Mouse (Mus musculus): ENCODE results near the gene Sh2b3. TPM values are rescaled to one million over a fixed set of nuclear protein-coding genes. Genes with fewer than 3 reads are reported as not detected.
A peak's percentile ranks its signal among the peaks of the same experiment; 100 is the strongest.

The Sh2b3 gene
- polyA plus RNA-seq, 1 experiment from 2014 or later, result 7.5 TPM

DNA sequence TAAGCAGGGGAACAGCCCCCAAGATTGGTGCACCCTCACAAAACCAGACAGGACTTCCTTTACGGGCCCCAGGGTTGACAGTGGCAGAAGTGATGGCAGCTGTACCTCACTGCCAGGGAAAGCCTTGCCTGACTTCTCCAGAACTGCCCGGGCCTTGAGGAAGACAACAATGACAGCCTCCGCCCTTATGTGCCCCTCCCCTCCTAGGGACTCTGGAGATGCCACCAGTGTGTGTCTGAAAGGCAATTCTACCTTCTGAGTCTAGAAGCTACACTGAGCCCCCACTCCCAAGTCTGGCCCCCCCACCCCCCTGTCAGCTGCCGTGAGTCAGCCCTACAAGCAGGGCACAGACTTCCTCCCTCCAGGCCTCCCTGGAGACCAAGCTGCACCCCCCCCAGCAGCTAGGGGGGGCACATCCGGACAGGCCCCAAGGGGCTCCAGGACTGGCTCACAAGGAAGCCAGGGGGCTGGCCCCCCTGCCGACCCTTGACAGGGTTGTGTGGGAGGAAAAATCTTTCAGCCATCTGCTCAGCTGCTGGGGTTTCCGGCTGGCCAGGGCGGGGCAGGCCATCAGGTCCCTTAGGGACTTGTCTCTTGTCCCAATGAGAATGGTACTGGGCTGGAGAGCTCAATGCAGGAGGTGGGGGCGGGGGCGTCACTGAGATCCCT, 3.7 kb downstream of the Sh2b3 start:
- Histone ChIP-seq H3K4me2 (peak overlapping the region; percentile 25), H3K9me3 (replicated peaks) (no peaks in the 10 kb centered on the region), H3K4me3 (replicated peaks) (no peak overlapping the region), H3K9ac (replicated peaks) (no peak overlapping the region), H3K27me3 (replicated peaks) (peaks cover 18% of the 10 kb centered on the region), H3K4me1 (peaks cover 70% of the 10 kb centered on the region), H3K27ac (replicated peaks) (no peak overlapping the region), H3K36me3 (no peaks in the 10 kb centered on the region)
- 42% methylated on average over 10 of the region's 10 CpGs for WGBS
- no peak for ATAC-seq (ENCODE audit: low FRiP score)

DNA sequence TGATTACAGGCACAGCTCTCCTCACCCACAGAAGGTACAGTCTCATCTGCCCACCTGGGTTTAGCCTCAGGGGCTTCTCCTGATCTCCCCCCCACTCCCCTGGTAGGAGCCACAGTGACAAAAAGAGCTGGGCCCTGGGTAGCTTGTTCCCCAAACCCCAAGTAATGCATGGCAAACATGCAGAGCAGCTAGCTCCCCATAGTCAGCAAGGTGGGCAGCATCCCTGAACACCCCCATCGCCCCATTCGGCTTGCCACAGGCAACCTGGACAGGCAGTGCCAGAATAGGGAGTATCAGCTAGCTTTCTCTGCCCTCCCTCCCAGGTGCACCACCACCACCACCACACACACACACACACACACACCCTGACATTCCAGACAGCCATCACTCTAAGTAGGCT, 4.3 kb downstream of the Sh2b3 start:
- Histone ChIP-seq H3K9ac (replicated peaks) (no peak overlapping the region), H3K36me3 (no peaks in the 10 kb centered on the region), H3K4me1 (peaks cover 70% of the 10 kb centered on the region), H3K9me3 (replicated peaks) (no peaks in the 10 kb centered on the region), H3K27me3 (replicated peaks) (peaks cover 13% of the 10 kb centered on the region), H3K4me3 (replicated peaks) (no peak overlapping the region), H3K4me2 (peak overlapping the region; percentile 25; the same call in 1 of the 2 replicates), H3K27ac (replicated peaks) (no peak overlapping the region)
- no peak for ATAC-seq (ENCODE audit: low FRiP score)
- WGBS, result 84% methylated on average over 2 of the region's 2 CpGs

DNA sequence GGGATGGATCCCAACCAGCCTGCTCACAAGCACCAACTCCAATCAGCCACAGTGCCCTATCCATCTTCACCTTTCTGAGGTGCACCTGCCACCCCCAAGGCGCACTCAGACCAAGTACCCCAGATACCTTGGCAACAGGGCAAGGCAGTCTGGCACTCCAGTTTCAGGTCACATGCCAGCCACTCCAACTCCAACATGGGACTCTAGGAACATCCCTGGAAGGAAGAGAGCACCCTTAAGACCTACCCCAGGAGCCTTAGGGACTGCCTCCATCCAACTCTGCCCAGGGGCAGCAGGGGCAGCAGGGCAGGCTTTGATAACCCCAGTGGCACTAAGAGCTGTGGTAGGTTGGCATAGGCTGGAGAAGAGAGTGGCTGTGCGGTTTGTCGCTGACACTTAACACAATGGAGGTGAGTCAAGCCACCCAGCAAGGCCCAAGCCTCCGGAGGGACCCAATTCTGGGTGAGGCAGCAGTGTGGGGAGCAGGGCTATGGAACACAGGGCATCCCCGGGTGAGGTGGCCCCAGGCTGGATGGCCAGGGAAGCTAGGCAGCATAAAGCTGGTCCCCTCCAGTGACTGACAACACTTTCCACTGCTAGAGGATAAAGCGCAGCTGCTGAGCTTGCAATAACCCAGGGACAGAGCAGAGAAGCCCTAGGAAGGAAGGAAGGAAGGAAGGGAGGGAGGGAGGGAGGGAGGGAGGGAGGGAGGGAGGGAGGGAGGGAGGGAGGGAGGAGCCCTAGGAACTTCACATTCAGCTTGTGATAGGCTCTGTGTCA, 4.9 kb downstream of the Sh2b3 start:
- no peak for ATAC-seq (ENCODE audit: low FRiP score)
- Histone ChIP-seq H3K27me3 (replicated peaks) (peaks cover 7% of the 10 kb centered on the region; the same call in 1 of the 2 replicates), H3K9me3 (replicated peaks) (no peaks in the 10 kb centered on the region), H3K4me3 (replicated peaks) (no peak overlapping the region), H3K27ac (replicated peaks) (no peak overlapping the region; the same call in 1 of the 2 replicates), H3K4me1 (peaks cover 70% of the 10 kb centered on the region), H3K4me2 (no peak overlapping the region), H3K9ac (replicated peaks) (no peak overlapping the region), H3K36me3 (no peaks in the 10 kb centered on the region)
- 81% methylated on average over 5 of the region's 6 CpGs for WGBS

DNA sequence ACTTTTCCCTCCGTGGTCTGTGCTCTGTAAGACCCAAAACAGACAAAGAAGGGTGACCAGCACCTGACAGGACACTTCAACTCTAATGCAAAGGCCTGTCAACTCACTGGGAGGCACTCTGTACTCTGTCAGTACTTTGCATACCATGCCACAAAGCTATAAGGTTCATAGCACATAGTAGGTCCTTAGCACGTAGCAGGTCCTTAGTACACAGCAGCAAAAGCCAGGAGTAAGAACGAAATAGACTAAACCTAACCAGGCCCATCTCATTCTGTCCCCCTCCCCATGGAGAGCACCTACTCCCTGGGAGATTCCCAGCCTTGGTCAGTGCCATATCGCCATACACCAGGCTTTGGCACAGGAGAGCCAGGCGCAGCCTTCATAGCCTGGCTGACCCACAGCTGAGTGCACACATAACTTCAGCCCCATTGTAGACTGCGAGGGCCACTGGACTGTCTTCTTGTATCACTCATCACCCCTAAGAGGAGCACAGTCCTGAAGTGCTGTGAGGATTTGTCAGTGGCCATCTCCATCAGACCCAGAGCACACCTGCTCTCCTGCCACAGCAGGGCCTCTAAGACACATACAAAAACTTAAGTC, 6.3 kb downstream of the Sh2b3 start:
- H3K4me3 ChIP-seq (replicated peaks), result no peak overlapping the region
- H3K27ac ChIP-seq (replicated peaks), result no peak overlapping the region
- H3K27me3 ChIP-seq (replicated peaks), result no peaks in the 10 kb centered on the region
- H3K4me2 ChIP-seq, result no peak overlapping the region
- H3K4me1 ChIP-seq, result peaks cover 62% of the 10 kb centered on the region
- WGBS, result 93% methylated on average over 6 of the region's 6 CpGs
- no peak for ATAC-seq (ENCODE audit: low FRiP score)
- no peaks in the 10 kb centered on the region for H3K9me3 ChIP-seq (replicated peaks)
- H3K9ac ChIP-seq (replicated peaks), result no peak overlapping the region
- no peaks in the 10 kb centered on the region for H3K36me3 ChIP-seq

DNA sequence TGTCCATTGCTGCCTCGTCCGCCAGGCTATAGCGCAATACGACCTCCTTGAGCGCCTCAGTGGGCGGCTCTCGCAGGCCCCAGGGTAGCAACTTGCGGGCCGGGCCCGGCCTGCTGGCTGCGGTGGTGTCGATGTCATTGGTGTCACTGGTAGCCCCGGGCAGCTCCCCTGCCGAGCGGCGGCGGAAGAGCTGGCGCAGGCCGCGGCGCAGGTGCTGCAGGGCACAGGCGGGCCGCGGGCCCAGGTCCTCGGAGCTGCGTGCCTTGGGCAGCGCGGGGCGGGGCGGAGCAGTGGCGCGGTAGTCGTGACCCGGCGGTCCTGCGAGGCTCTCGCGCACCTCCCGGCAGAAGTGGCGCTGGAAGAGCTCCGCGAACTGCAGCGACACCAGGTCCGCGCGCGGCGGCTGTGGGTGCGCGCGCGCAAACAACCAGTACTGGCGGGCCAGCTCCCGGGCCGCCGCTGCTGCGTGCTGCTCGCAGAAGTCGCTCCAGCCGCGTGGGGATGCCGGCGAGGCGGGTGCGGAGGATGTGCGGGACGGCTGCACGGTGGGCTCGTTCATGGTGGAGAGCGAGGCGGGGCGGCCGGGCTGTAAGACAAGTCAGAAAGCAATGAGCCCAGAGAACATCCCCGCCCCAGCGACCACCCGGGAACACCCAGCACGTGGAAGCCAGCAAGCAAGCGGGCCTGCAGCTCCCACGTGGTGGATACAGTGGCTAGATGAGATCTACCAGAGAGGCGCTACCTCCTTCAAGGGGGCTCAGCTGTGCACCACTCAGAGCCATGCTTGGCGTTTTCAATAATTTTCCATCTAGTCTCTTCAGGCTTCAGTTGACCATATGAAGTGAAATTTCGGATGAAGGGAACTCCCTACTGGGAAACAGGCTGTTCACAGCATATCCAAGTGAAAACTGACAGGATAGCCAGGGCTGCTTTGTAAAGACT, 8.7 kb downstream of the Sh2b3 start:
- peak overlapping the region; percentile 18; the same call in 1 of the 2 replicates for H3K27ac ChIP-seq (replicated peaks)
- H3K36me3 ChIP-seq, result peaks cover 3% of the 10 kb centered on the region; the same call in 1 of the 2 replicates
- peak overlapping the region; percentile 53 for H3K9ac ChIP-seq (replicated peaks)
- H3K4me1 ChIP-seq, result peaks cover 39% of the 10 kb centered on the region
- peak overlapping the region; percentile 46 for H3K4me3 ChIP-seq (replicated peaks)
- WGBS, result 8% methylated on average over 82 of the region's 82 CpGs
- ATAC-seq (ENCODE audit: low FRiP score), result peak; percentile 65
- no peaks in the 10 kb centered on the region for H3K27me3 ChIP-seq (replicated peaks)
- peak overlapping the region; percentile 94 for H3K4me2 ChIP-seq
- no peaks in the 10 kb centered on the region for H3K9me3 ChIP-seq (replicated peaks)

DNA sequence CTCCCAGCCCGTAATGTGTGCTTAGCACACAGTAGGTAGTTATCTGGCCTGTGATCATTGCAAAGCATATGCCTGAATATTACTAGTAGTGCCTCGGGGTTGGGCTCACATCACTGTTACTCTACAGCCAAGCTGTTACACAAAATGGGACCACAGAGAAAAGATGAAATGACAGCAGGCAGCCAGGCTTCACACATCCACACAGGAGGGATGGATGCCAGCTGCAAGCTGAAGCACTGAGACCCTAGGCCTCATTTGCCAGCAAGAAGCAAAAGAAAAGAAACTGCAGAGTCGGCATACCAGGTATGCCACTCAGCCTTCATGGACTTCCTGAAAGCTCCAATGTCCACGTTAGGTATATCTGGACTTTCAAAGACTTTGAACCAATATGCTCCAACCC, 9.6 kb downstream of the Sh2b3 start:
- 61% methylated on average over 4 of the region's 4 CpGs for WGBS
- Histone ChIP-seq H3K4me1 (peaks cover 35% of the 10 kb centered on the region), H3K4me2 (peak overlapping the region; percentile 94), H3K9me3 (replicated peaks) (no peaks in the 10 kb centered on the region), H3K4me3 (replicated peaks) (peak overlapping the region; percentile 46; the same call in 1 of the 2 replicates), H3K9ac (replicated peaks) (no peak overlapping the region), H3K27me3 (replicated peaks) (no peaks in the 10 kb centered on the region), H3K36me3 (peaks cover 3% of the 10 kb centered on the region; the same call in 1 of the 2 replicates), H3K27ac (replicated peaks) (no peak overlapping the region)
- no peak for ATAC-seq (ENCODE audit: low FRiP score)

DNA sequence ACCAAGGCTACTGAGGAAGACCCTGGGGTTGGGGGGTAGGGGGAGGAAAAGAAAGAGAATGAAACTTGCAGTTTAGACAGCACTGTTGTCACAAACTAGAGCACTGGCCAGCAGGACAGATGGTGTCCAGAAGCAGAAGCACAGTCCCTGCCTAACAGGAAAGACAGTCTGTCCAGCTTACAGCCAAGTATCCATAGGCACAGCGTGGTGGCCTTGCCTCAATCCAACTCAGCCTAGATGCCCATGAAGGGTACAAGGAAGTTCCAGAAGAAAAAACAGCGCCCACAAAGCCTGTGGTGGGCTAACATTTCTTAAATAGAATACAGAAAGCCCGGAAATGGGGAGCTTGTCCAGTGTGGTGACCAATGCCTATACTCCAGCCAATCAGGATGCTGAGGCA, 11.8 kb downstream of the Sh2b3 start:
- H3K27ac ChIP-seq (replicated peaks), result no peak overlapping the region
- no peaks in the 10 kb centered on the region for H3K27me3 ChIP-seq (replicated peaks)
- H3K4me3 ChIP-seq (replicated peaks), result no peak overlapping the region
- no peak for ATAC-seq (ENCODE audit: low FRiP score)
- peaks cover 31% of the 10 kb centered on the region for H3K4me1 ChIP-seq
- WGBS, result 96% methylated on average over 3 of the region's 3 CpGs
- no peaks in the 10 kb centered on the region for H3K9me3 ChIP-seq (replicated peaks)
- H3K36me3 ChIP-seq, result peaks cover 3% of the 10 kb centered on the region; the same call in 1 of the 2 replicates
- H3K4me2 ChIP-seq, result no peak overlapping the region
- H3K9ac ChIP-seq (replicated peaks), result no peak overlapping the region

DNA sequence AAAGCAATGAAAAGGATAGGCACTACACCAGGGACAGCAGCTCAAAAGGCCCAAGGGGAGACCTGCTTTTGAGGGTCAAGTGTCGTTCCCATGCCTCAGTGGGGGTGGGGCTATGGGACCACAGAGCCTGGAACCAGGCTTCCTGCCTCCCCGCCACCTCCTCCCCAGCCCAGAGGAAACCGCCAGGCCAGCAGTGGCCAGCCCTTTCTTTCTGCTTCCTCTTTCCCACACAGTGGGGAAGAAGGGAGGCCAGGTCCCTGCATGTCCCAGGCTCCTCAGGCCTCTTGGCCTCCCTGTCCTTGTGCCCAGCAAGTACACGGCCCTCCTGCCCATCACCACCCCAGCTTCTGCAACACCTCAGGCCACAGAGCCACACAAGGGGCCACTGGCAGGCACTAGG, 13.3 kb downstream of the Sh2b3 start:
- 68% methylated on average over 4 of the region's 4 CpGs for WGBS
- ATAC-seq (ENCODE audit: low FRiP score), result no peak
- Histone ChIP-seq H3K27ac (replicated peaks) (0 out of 2 replicates have a peak overlapping the region, but pooled peaks have one; percentile 25), H3K9ac (replicated peaks) (no peak overlapping the region), H3K4me1 (peaks cover 23% of the 10 kb centered on the region), H3K4me3 (replicated peaks) (no peak overlapping the region), H3K36me3 (peaks cover 12% of the 10 kb centered on the region; the same call in 1 of the 2 replicates), H3K27me3 (replicated peaks) (no peaks in the 10 kb centered on the region), H3K4me2 (no peak overlapping the region), H3K9me3 (replicated peaks) (no peaks in the 10 kb centered on the region)

DNA sequence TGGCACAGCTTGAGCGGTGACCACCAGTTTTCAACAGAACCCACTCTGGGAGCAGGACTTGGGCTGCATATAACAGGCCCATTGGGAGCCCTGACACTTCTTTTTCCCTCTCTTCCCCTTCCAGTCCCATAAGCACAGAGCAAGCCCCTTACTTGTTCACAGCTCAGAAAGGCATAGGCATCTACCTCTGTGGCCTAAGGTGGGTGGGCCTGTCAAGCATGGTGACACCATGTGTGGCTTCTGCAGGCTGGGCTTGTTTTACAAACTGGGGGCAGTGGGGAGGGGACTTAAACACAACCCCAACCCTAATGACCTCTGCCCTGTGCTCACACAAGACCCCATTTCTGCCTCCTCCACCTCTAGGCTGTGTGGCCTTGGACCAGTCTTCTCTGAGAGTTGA, 13.8 kb downstream of the Sh2b3 start:
- peaks cover 15% of the 10 kb centered on the region for H3K36me3 ChIP-seq
- H3K4me2 ChIP-seq, result no peak overlapping the region
- peaks cover 19% of the 10 kb centered on the region for H3K4me1 ChIP-seq
- no peak overlapping the region for H3K9ac ChIP-seq (replicated peaks)
- ATAC-seq (ENCODE audit: low FRiP score), result no peak
- H3K4me3 ChIP-seq (replicated peaks), result no peak overlapping the region
- WGBS, result 100% methylated on average over 1 of the region's 1 CpGs
- H3K27me3 ChIP-seq (replicated peaks), result no peaks in the 10 kb centered on the region
- no peak overlapping the region for H3K27ac ChIP-seq (replicated peaks)
- H3K9me3 ChIP-seq (replicated peaks), result no peaks in the 10 kb centered on the region

DNA sequence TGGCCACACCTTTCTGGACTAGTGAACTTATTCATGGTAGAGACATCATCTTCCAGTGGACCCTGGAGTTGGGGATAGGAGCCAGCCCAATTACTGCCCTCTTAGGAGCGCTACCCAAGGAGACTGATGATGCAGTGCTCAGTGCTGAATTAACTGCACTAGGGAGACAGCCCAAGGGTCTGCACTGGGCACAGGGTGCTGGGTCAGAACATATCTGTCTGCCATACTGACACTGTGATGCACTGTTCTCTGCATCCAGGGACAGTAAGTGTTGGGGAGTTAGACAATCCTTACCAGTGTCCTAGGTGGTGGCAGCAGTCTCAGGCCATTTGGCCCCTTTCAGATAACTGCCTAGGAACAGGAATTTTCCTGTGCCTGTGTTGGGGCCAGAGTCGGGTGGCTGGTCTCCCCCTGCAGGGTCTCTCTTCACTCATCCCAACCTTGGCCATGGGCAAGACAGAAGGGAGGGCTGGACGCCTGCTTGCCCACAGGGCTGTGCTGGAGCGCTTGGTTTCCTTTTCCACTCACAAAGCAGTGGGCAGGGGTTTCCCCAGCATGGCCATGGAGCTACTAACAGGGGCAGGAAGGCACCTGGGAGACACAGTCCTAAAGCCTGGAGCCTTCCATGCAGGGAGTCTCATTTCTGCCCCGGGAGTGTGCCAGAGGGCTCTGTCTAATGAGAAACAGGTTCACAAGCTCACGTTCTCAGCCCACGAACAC, 14.5 kb downstream of the Sh2b3 start:
- Histone ChIP-seq H3K9me3 (replicated peaks) (no peaks in the 10 kb centered on the region), H3K4me1 (peaks cover 11% of the 10 kb centered on the region), H3K9ac (replicated peaks) (no peak overlapping the region), H3K27me3 (replicated peaks) (no peaks in the 10 kb centered on the region), H3K4me3 (replicated peaks) (no peak overlapping the region), H3K27ac (replicated peaks) (no peak overlapping the region), H3K36me3 (peaks cover 22% of the 10 kb centered on the region), H3K4me2 (no peak overlapping the region)
- ATAC-seq (ENCODE audit: low FRiP score), result no peak
- WGBS, result 83% methylated on average over 7 of the region's 7 CpGs

Measured in neural tube, embryonic 15.5 days (tissue).